Mouse (Mus musculus): Measurements from ENCODE around the gene Hnrnpdl. TPM values are rescaled to one million over a fixed set of nuclear protein-coding genes. Genes with fewer than 3 reads are reported as not detected.

The Hnrnpdl gene
- polyA plus RNA-seq, 1 experiment from 2014 or later, result 226 TPM

GRCm38 (mm10) chr5:100044030-100044429, 4.6 kb upstream of the Hnrnpdl start:
- H3K9ac ChIP-seq, result no peak overlapping the region
- no peaks in the 10 kb centered on the region for H3K36me3 ChIP-seq (replicated peaks)
- no peaks in the 10 kb centered on the region for H3K9me3 ChIP-seq
- WGBS, result 77% methylated on average over 4 of the region's 4 CpGs
- peaks cover 51% of the 10 kb centered on the region for H3K4me1 ChIP-seq
- no peaks in the 10 kb centered on the region for H3K27me3 ChIP-seq (replicated peaks)
- H3K4me2 ChIP-seq, result no peak overlapping the region
- no peak overlapping the region for H3K27ac ChIP-seq
- no peak overlapping the region for H3K4me3 ChIP-seq
- ATAC-seq (replicated peaks), result no peak

- Histone ChIP-seq H3K4me3 (no peak overlapping the region), H3K4me2 (no peak overlapping the region), H3K27ac (no peak overlapping the region), H3K36me3 (replicated peaks) (no peaks in the 10 kb centered on the region), H3K4me1 (peaks cover 48% of the 10 kb centered on the region), H3K27me3 (replicated peaks) (no peaks in the 10 kb centered on the region), H3K9ac (no peak overlapping the region), H3K9me3 (no peaks in the 10 kb centered on the region)
- no peak for ATAC-seq (replicated peaks)
- WGBS, result 77% methylated on average over 5 of the region's 5 CpGs
These were observed 3.9 kb upstream of the Hnrnpdl start for GRCm38 (mm10) chr5:100043361-100043760.

DNA sequence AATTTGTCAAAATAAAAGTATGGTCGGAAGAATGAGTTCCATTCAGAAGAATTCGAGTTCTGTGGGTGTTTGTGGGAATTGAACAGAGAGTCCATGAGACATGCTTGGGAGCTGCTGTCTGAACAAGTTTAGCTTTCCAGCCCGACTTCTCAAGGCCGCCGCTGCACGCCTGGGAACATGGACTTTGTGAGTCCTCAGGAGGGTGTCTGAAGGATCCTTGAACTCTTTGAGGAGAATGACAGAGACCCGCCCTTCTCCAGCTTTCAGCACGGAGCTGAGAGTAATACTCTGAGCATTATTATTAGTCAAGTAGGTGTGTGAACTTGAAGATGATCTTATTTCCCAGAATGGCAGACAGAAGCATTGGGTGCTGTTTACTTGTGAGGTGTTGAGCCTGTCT, 3.0 kb upstream of the Hnrnpdl start:
- Histone ChIP-seq H3K27ac (no peak overlapping the region), H3K36me3 (replicated peaks) (no peaks in the 10 kb centered on the region), H3K27me3 (replicated peaks) (no peaks in the 10 kb centered on the region), H3K4me3 (no peak overlapping the region), H3K4me1 (peaks cover 41% of the 10 kb centered on the region), H3K9me3 (no peaks in the 10 kb centered on the region), H3K4me2 (no peak overlapping the region), H3K9ac (no peak overlapping the region)
- 90% methylated on average over 8 of the region's 8 CpGs for WGBS
- no peak for ATAC-seq (replicated peaks)

DNA sequence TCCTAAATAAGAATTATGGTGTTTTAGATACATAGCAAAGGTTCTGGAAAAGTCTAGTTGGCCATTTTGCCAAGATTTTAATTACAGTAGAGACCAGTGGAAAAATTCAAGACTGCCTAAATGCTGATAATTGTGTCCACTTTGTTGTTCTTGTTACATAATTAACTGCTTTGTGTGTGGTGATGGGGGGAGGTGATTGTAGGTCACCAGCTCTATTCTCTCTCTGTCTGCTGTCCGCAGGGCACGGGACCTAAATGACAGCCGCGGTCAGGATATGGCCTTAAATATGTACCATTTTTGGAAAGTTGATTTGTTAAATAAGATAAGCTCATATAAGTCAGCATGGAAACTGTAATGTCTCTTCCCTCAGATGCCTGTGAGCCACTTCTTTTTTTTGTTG, 1.8 kb upstream of the Hnrnpdl start:
- Histone ChIP-seq H3K9me3 (no peaks in the 10 kb centered on the region), H3K27ac (no peak overlapping the region), H3K27me3 (replicated peaks) (no peaks in the 10 kb centered on the region), H3K36me3 (replicated peaks) (no peaks in the 10 kb centered on the region), H3K4me1 (peaks cover 44% of the 10 kb centered on the region), H3K4me2 (peak overlapping the region; percentile 71), H3K4me3 (peak overlapping the region; percentile 86), H3K9ac (no peak overlapping the region)
- no peak for ATAC-seq (replicated peaks)
- WGBS, result 67% methylated on average over 4 of the region's 4 CpGs

DNA sequence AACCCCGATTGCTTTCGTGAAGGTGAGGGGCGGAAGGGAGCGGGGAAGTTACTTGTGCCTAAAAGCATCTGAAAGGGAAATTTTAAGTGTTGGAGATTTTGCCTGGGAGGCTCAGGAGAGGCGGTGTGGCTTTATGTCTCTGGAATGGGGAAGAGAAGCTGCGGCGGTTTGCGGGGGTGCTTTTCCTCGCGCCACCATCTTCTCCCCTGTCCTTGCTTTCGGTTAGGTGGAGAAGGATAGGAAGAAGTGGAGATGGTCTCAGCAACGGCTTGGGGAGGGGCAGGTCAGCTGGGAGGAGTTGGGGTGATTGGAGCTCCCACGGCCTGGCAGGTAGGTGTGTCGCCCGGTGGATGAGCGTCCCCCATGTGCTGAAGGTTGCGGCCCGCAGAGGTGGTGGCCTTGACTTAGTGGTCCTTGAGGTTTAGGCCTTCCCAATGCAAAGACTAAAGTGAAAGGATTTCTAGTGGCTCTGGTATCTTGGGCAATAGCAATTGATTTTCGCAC, 869 bp upstream of the Hnrnpdl start:
- peak overlapping the region; percentile 100 for H3K27ac ChIP-seq
- peak; percentile 1 for ATAC-seq (replicated peaks)
- no peaks in the 10 kb centered on the region for H3K27me3 ChIP-seq (replicated peaks)
- peak overlapping the region; percentile 71 for H3K4me2 ChIP-seq
- WGBS, result 2% methylated on average over 19 of the region's 19 CpGs
- H3K9me3 ChIP-seq, result no peaks in the 10 kb centered on the region
- H3K4me3 ChIP-seq, result peak overlapping the region; percentile 86
- peak overlapping the region; percentile 69 for H3K9ac ChIP-seq
- 0 out of 2 replicates have a peak, but pooled peaks cover 2% of the 10 kb centered on the region for H3K36me3 ChIP-seq (replicated peaks)
- peaks cover 49% of the 10 kb centered on the region for H3K4me1 ChIP-seq

DNA sequence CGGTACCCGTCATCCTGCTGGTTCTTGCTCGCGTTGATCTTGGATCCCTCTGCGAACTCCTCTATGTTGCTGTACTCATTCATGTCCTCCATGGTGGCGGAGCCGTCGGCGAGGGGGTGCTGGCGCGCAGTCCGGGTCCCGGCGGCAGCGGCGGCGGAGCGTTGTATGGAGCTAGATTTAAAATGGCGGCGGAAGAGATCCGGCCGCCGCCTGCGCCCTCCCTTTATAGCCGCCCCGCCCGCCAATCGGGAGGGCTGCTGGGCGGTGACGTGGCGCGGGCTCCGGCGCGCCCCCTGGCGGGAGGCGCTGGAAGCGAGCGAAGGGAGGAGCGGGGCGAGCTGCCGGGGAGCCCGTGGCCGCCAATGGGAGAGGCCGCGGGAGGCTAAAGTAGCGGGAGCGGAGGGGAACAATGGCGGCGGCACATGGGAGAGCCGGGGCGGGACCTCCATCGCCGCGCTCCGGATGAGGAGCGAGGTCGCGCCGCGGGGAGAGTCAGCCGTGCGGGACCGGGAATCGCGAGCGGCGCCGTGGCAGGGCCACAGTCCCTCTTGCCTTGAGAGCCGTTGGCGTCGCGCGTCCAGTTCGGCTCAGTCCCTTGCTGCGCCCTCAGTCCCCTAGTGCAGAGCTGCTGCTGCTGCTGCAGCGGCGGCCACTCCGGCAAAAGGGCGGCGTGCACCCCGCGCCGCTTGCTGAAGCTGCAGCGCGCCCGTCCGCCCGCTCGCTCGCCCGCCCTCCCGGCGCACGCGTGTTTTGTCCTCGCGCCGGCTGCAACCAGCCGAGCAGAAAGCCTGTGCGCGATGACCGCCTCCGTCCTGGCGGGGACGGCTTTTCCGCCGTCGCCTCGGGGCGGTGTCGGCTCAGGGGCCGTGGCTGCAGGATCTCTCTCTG, 506 bp downstream of the Hnrnpdl start:
- peaks cover 12% of the 10 kb centered on the region; the same call in 1 of the 2 replicates for H3K36me3 ChIP-seq (replicated peaks)
- H3K4me2 ChIP-seq, result peak overlapping the region; percentile 91
- ATAC-seq (replicated peaks), result peak; percentile 79
- peak overlapping the region; percentile 99 for H3K9ac ChIP-seq
- no peaks in the 10 kb centered on the region for H3K9me3 ChIP-seq
- H3K27me3 ChIP-seq (replicated peaks), result no peaks in the 10 kb centered on the region
- peaks cover 51% of the 10 kb centered on the region for H3K4me1 ChIP-seq
- H3K27ac ChIP-seq, result peak overlapping the region; percentile 100
- H3K4me3 ChIP-seq, result peak overlapping the region; percentile 86
- under 1% methylated on average over 111 of the region's 113 CpGs for WGBS

GRCm38 (mm10) chr5:100037965-100038713, 1.3 kb downstream of the Hnrnpdl start:
- peaks cover 44% of the 10 kb centered on the region for H3K4me1 ChIP-seq
- H3K4me2 ChIP-seq, result peak overlapping the region; percentile 91
- peaks cover 14% of the 10 kb centered on the region; the same call in 1 of the 2 replicates for H3K36me3 ChIP-seq (replicated peaks)
- H3K9me3 ChIP-seq, result no peaks in the 10 kb centered on the region
- H3K27ac ChIP-seq, result peak overlapping the region; percentile 100
- H3K4me3 ChIP-seq, result peak overlapping the region; percentile 86
- WGBS, result 0% methylated on average over 24 of the region's 45 CpGs
- ATAC-seq (replicated peaks), result peak; percentile 17
- H3K9ac ChIP-seq, result peak overlapping the region; percentile 63
- no peaks in the 10 kb centered on the region for H3K27me3 ChIP-seq (replicated peaks)

DNA sequence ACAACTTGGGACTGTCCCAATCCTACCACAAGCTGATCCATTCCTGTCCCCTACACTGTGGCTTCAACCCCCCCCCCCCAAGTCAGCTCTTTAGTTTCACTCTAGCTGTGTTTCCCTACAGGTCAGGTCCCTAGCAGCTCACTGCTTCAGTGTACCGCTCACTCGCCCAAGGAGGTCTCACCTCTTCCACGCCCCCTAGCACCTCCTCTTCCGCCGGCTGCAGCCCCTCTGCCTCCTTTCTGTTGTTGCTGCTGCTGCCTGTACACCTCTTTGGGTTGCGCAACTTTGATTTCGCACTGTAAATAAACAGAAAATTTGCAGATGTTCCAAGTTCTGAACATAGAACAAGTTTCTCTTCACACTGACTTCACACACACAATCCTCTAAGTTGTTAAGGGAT, 2.8 kb downstream of the Hnrnpdl start:
- peak overlapping the region; percentile 86 for H3K4me3 ChIP-seq
- H3K27ac ChIP-seq, result peak overlapping the region; percentile 34; the same call in 1 of the 2 replicates
- H3K36me3 ChIP-seq (replicated peaks), result peaks cover 24% of the 10 kb centered on the region
- H3K4me2 ChIP-seq, result peak overlapping the region; percentile 91
- WGBS, result 21% methylated on average over 7 of the region's 7 CpGs
- H3K9me3 ChIP-seq, result no peaks in the 10 kb centered on the region
- no peak for ATAC-seq (replicated peaks)
- no peaks in the 10 kb centered on the region for H3K27me3 ChIP-seq (replicated peaks)
- peak overlapping the region; percentile 63 for H3K9ac ChIP-seq
- peaks cover 36% of the 10 kb centered on the region for H3K4me1 ChIP-seq

GRCm38 (mm10) chr5:100035950-100036349, 3.5 kb downstream of the Hnrnpdl start:
- no peak for ATAC-seq (replicated peaks)
- Histone ChIP-seq H3K36me3 (replicated peaks) (peaks cover 24% of the 10 kb centered on the region), H3K4me1 (peaks cover 28% of the 10 kb centered on the region), H3K9me3 (no peaks in the 10 kb centered on the region), H3K27me3 (replicated peaks) (no peaks in the 10 kb centered on the region), H3K4me2 (peak overlapping the region; percentile 91), H3K4me3 (peak overlapping the region; percentile 86), H3K9ac (no peak overlapping the region), H3K27ac (no peak overlapping the region)
- WGBS, result 48% methylated on average over 7 of the region's 7 CpGs

GRCm38 (mm10) chr5:100032646-100033045, 6.8 kb downstream of the Hnrnpdl start:
- no peak overlapping the region for H3K9ac ChIP-seq
- H3K36me3 ChIP-seq (replicated peaks), result peaks cover 24% of the 10 kb centered on the region
- H3K27me3 ChIP-seq (replicated peaks), result no peaks in the 10 kb centered on the region
- 68% methylated on average over 3 of the region's 3 CpGs for WGBS
- ATAC-seq (replicated peaks), result no peak
- H3K27ac ChIP-seq, result no peak overlapping the region
- H3K4me1 ChIP-seq, result peaks cover 34% of the 10 kb centered on the region
- no peaks in the 10 kb centered on the region for H3K9me3 ChIP-seq
- no peak overlapping the region for H3K4me3 ChIP-seq
- H3K4me2 ChIP-seq, result no peak overlapping the region

GRCm38 (mm10) chr5:100032107-100032506, 7.4 kb downstream of the Hnrnpdl start:
- Histone ChIP-seq H3K9ac (no peak overlapping the region), H3K36me3 (replicated peaks) (peaks cover 24% of the 10 kb centered on the region), H3K27me3 (replicated peaks) (no peaks in the 10 kb centered on the region), H3K4me3 (no peak overlapping the region), H3K27ac (no peak overlapping the region), H3K4me2 (no peak overlapping the region), H3K9me3 (no peaks in the 10 kb centered on the region), H3K4me1 (peaks cover 29% of the 10 kb centered on the region)
- 87% methylated on average over 2 of the region's 2 CpGs for WGBS
- 0 out of 2 replicates have a peak, but pooled peaks have one; percentile 18 for ATAC-seq (replicated peaks)

DNA sequence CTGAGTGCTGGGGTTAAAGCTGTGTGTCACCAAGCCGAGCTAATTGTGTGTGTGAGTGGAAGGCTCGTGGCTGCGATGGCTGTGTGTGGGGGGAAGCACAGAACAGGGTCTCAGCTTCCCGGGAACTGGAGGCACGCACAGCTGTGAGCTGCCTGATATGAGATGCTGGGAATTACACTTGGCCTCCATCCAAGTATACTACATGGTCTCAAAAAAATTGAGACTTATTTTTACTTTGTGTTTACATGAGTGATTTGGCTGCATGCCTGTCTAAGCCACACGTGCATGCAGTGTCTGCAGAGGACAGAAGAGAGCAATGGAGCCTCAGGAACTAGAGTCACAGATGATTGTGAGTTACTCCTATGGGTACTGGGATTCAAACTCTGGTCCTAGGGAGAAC, 9.4 kb downstream of the Hnrnpdl start:
- no peak overlapping the region for H3K4me2 ChIP-seq
- WGBS, result 24% methylated on average over 6 of the region's 6 CpGs
- peak overlapping the region; percentile 65 for H3K27ac ChIP-seq
- ATAC-seq (replicated peaks), result peak; percentile 77
- H3K4me3 ChIP-seq, result no peak overlapping the region
- no peak overlapping the region for H3K9ac ChIP-seq
- peaks cover 22% of the 10 kb centered on the region for H3K36me3 ChIP-seq (replicated peaks)
- H3K27me3 ChIP-seq (replicated peaks), result no peaks in the 10 kb centered on the region
- no peaks in the 10 kb centered on the region for H3K9me3 ChIP-seq
- peaks cover 13% of the 10 kb centered on the region for H3K4me1 ChIP-seq

All from midbrain, embryonic 15.5 days (tissue).